In genomic region chr3:108411026-108411753, GRCm38 (mm10) we compare ENCODE assay signal across 10 mouse cellular contexts. TPM values are rescaled to one million over a fixed set of nuclear protein-coding genes. Genes with fewer than 3 reads are reported as not detected.
A peak's percentile ranks its signal among the peaks of the same experiment; 100 is the strongest.
DNase-seq lines count a peak whose midpoint lies in the region; ATAC-seq and TF ChIP-seq lines count a peak whose summit lies in the region.
"Had no signal": no experiment of that assay in that cellular context is flagged by ENCODE, and none has a peak within 500 bp of the region (broad histone marks: within the 10 kb centered on the region; RNA-seq: fewer than 3 reads in every experiment).

No protein-coding gene starts in this region.

- WGBS in intestine, embryonic 14.5 days = 58% methylated on average over 5 of the region's 5 CpGs
- 57% methylated on average over 5 of the region's 5 CpGs for WGBS in intestine, postnatal 0 days
- 22% methylated on average over 5 of the region's 5 CpGs for WGBS in forebrain, embryonic 11.5 days
- 30% methylated on average over 5 of the region's 5 CpGs for WGBS in kidney, embryonic 14.5 days
- 17% methylated on average over 5 of the region's 5 CpGs for WGBS in neural tube, embryonic 14.5 days

- H3K4me3 ChIP-seq in intestine, embryonic 14.5 days (ENCODE audit: low read depth, low read length) = no peak overlapping the region
- H3K4me3 ChIP-seq in intestine, postnatal 0 days (ENCODE audit: low read depth, low read length) = no peak overlapping the region
- H3K4me3 ChIP-seq in forebrain, embryonic 11.5 days (ENCODE audit: low read depth, low read length) = peak overlapping the region; percentile 24
- peak overlapping the region; percentile 17; the same call in 1 of the 2 replicates for H3K4me3 ChIP-seq in kidney, embryonic 14.5 days (ENCODE audit: low read length)
- peak overlapping the region; percentile 35 for H3K4me3 ChIP-seq in neural tube, embryonic 14.5 days (ENCODE audit: low read depth, low read length)
- H3K4me3 ChIP-seq: erythroblast, embryonic 14.5 days had no signal

- peaks cover 14% of the 10 kb centered on the region; the same call in 1 of the 2 replicates for H3K9me3 ChIP-seq in intestine, embryonic 14.5 days (ENCODE audit: control insufficient read depth, low read length)
- no peaks in the 10 kb centered on the region for H3K9me3 ChIP-seq in intestine, postnatal 0 days (ENCODE audit: control insufficient read depth)
- peaks cover 22% of the 10 kb centered on the region for H3K9me3 ChIP-seq in forebrain, embryonic 11.5 days (ENCODE audit: control insufficient read depth, low read length)
- H3K9me3 ChIP-seq in kidney, embryonic 14.5 days (ENCODE audit: control insufficient read depth, low read length) = peaks cover 17% of the 10 kb centered on the region
- H3K9me3 ChIP-seq in neural tube, embryonic 14.5 days (ENCODE audit: control insufficient read depth, low read length) = no peaks in the 10 kb centered on the region

- H3K4me1 ChIP-seq in intestine, embryonic 14.5 days (replicated peaks; ENCODE audit: control insufficient read depth, insufficient read depth, low read length) = peaks cover 10% of the 10 kb centered on the region
- H3K4me1 ChIP-seq in intestine, postnatal 0 days (replicated peaks; ENCODE audit: control insufficient read depth, insufficient read depth, low read length) = peaks cover 7% of the 10 kb centered on the region; the same call in 1 of the 2 replicates
- peaks cover 32% of the 10 kb centered on the region for H3K4me1 ChIP-seq in forebrain, embryonic 11.5 days (replicated peaks; ENCODE audit: control insufficient read depth, insufficient read depth, low read length)
- H3K4me1 ChIP-seq in kidney, embryonic 14.5 days (ENCODE audit: control insufficient read depth, insufficient read depth, low read length) = peaks cover 24% of the 10 kb centered on the region; the same call in 1 of the 2 replicates
- H3K4me1 ChIP-seq in neural tube, embryonic 14.5 days (ENCODE audit: control insufficient read depth, insufficient read depth, low read length) = peaks cover 52% of the 10 kb centered on the region

- no peak for ATAC-seq in intestine, embryonic 14.5 days (replicated peaks; ENCODE audit: low FRiP score, low TSS enrichment, low read depth)
- no peak for ATAC-seq in intestine, postnatal 0 days
- no peak for ATAC-seq in forebrain, embryonic 11.5 days (replicated peaks; ENCODE audit: low FRiP score)
- peak; percentile 75 for ATAC-seq in kidney, embryonic 14.5 days (ENCODE audit: low FRiP score, low TSS enrichment)
- ATAC-seq in neural tube, embryonic 14.5 days (ENCODE audit: low read depth) = no peak; the same call in 1 of the 2 replicates

- no peak for DNase-seq in intestine, embryonic 14.5 days (ENCODE audit: low spot score)
- peak; percentile 59 for DNase-seq in forebrain, embryonic 11.5 days (ENCODE audit: low spot score)
- no peak for DNase-seq in right cerebral cortex, postnatal 36 days (ENCODE audit: low spot score in 2 of 2)
- no peak for DNase-seq in adrenal gland, postnatal 4 days (ENCODE audit: low spot score in 2 of 2)
- DNase-seq in left cerebral cortex, postnatal 14 days (ENCODE audit: low spot score in 2 of 2) = no peak

- no peak overlapping the region for H3K9ac ChIP-seq in intestine, embryonic 14.5 days (ENCODE audit: low read length)
- no peak overlapping the region for H3K9ac ChIP-seq in intestine, postnatal 0 days (ENCODE audit: low read depth, low read length)
- H3K9ac ChIP-seq in forebrain, embryonic 11.5 days (ENCODE audit: low read length) = peak overlapping the region; percentile 80
- H3K9ac ChIP-seq in kidney, embryonic 14.5 days (ENCODE audit: low read depth, low read length) = peak overlapping the region; percentile 56
- peak overlapping the region; percentile 68 for H3K9ac ChIP-seq in neural tube, embryonic 14.5 days (replicated peaks; ENCODE audit: low read depth, low read length)

- H3K36me3 ChIP-seq in intestine, embryonic 14.5 days (ENCODE audit: control insufficient read depth, insufficient read depth, low read length) = 0 out of 2 replicates have a peak, but pooled peaks cover 17% of the 10 kb centered on the region
- no peaks in the 10 kb centered on the region for H3K36me3 ChIP-seq in intestine, postnatal 0 days (ENCODE audit: control insufficient read depth, insufficient read depth)
- H3K36me3 ChIP-seq in forebrain, embryonic 11.5 days (ENCODE audit: control insufficient read depth, insufficient read depth, low read length) = peaks cover 35% of the 10 kb centered on the region
- H3K36me3 ChIP-seq in kidney, embryonic 14.5 days (ENCODE audit: control insufficient read depth, insufficient read depth, low read length) = peaks cover 32% of the 10 kb centered on the region
- H3K36me3 ChIP-seq in neural tube, embryonic 14.5 days (ENCODE audit: control insufficient read depth, insufficient read depth, low read length) = peaks cover 26% of the 10 kb centered on the region
- H3K36me3 ChIP-seq: G1E had no signal

- peaks cover under 1% of the 10 kb centered on the region for H3K27me3 ChIP-seq in intestine, embryonic 14.5 days (replicated peaks; ENCODE audit: control insufficient read depth, insufficient read depth, low read length)
- no peaks in the 10 kb centered on the region; the same call in 1 of the 2 replicates for H3K27me3 ChIP-seq in intestine, postnatal 0 days (replicated peaks; ENCODE audit: control insufficient read depth, insufficient read depth, low read length)
- H3K27me3 ChIP-seq in forebrain, embryonic 11.5 days (ENCODE audit: control insufficient read depth, insufficient read depth, low read length) = no peaks in the 10 kb centered on the region
- H3K27me3 ChIP-seq in kidney, embryonic 14.5 days (ENCODE audit: control insufficient read depth, insufficient read depth, low read length) = peaks cover under 1% of the 10 kb centered on the region; the same call in 1 of the 2 replicates
- H3K27me3 ChIP-seq in neural tube, embryonic 14.5 days (ENCODE audit: control insufficient read depth, insufficient read depth, low read length) = no peaks in the 10 kb centered on the region

- H3K4me2 ChIP-seq in intestine, embryonic 14.5 days (ENCODE audit: low read length) = no peak overlapping the region
- H3K4me2 ChIP-seq in intestine, postnatal 0 days (replicated peaks; ENCODE audit: low read depth) = no peak overlapping the region
- H3K4me2 ChIP-seq in forebrain, embryonic 11.5 days (ENCODE audit: low read depth, low read length, severe bottlenecking) = peak overlapping the region; percentile 55
- peak overlapping the region; percentile 40 for H3K4me2 ChIP-seq in kidney, embryonic 14.5 days (replicated peaks; ENCODE audit: low read depth, low read length)
- peak overlapping the region; percentile 80 for H3K4me2 ChIP-seq in neural tube, embryonic 14.5 days (ENCODE audit: low read depth, low read length)

- TF ChIP-seq CTCF in intestine, postnatal 0 days (IDR thresholded peaks at IDR 0.05; ENCODE audit: low read depth) = no peak

- intact Hi-C loops in left cerebral cortex, postnatal 14 days (cut with DNase I) = no loop called here

- 0 out of 2 replicates have a peak overlapping the region, but pooled peaks have one; percentile 5 for H3K27ac ChIP-seq in intestine, embryonic 14.5 days (ENCODE audit: low read depth)
- no peak overlapping the region for H3K27ac ChIP-seq in intestine, postnatal 0 days (ENCODE audit: low read depth, low read length)
- peak overlapping the region; percentile 90 for H3K27ac ChIP-seq in forebrain, embryonic 11.5 days (ENCODE audit: low read depth, low read length)
- peak overlapping the region; percentile 99 for H3K27ac ChIP-seq in kidney, embryonic 14.5 days (ENCODE audit: low read depth, low read length)
- peak overlapping the region; percentile 82 for H3K27ac ChIP-seq in neural tube, embryonic 14.5 days (ENCODE audit: low read depth, low read length)

RNA-seq across cellular contexts. Expression of gene Celsr2, which starts 4.2 kb away (rescaled TPM):
- polyA plus RNA-seq in intestine, embryonic 14.5 days (2014; fragmentation: Nextera tagmentation; extraction: Ambion mirVana) = 7.8 and 7.9 TPM in 2 replicates
- 0.50 and 1.4 TPM in 2 replicates for polyA plus RNA-seq in intestine, postnatal 0 days (2015; fragmentation: Nextera tagmentation; extraction: Ambion mirVana)
- polyA plus RNA-seq in forebrain, embryonic 11.5 days (2014; fragmentation: Nextera tagmentation; extraction: Ambion mirVana) = 52.0 and 68.1 TPM in 2 replicates
- polyA plus RNA-seq in kidney, embryonic 14.5 days (2014; fragmentation: Nextera tagmentation; extraction: Ambion mirVana) = 22.1 and 27.9 TPM in 2 replicates
- 50.4 and 56.7 TPM in 2 replicates for polyA plus RNA-seq in neural tube, embryonic 14.5 days (2014; fragmentation: Nextera tagmentation; extraction: Ambion mirVana)
- total RNA-seq in adrenal gland, postnatal 4 days (2021) = 10 to 100 TPM; 15.3 to 25.8 TPM
- total RNA-seq in left cerebral cortex, postnatal 14 days (2021) = 100 to 1,000 TPM; 182 to 194 TPM

RNA-seq across cellular contexts. Expression of gene Psrc1, which starts 27.6 kb away (rescaled TPM):
- polyA plus RNA-seq in intestine, embryonic 14.5 days (2014; fragmentation: Nextera tagmentation; extraction: Ambion mirVana) = 35.1 and 41.4 TPM in 2 replicates
- polyA plus RNA-seq in intestine, postnatal 0 days (2015; fragmentation: Nextera tagmentation; extraction: Ambion mirVana) = 3.3 and 5.3 TPM in 2 replicates
- polyA plus RNA-seq in forebrain, embryonic 11.5 days (2014; fragmentation: Nextera tagmentation; extraction: Ambion mirVana) = 99.5 and 102 TPM in 2 replicates
- 48.9 and 51.4 TPM in 2 replicates for polyA plus RNA-seq in kidney, embryonic 14.5 days (2014; fragmentation: Nextera tagmentation; extraction: Ambion mirVana)
- 3.2 and 3.5 TPM in 2 replicates for polyA plus RNA-seq in neural tube, embryonic 14.5 days (2014; fragmentation: Nextera tagmentation; extraction: Ambion mirVana)
- 10 to 100 TPM; 13.0 to 15.2 TPM for total RNA-seq in adrenal gland, postnatal 4 days (2021)
- 10 to 100 TPM; 14.7 to 15.8 TPM for total RNA-seq in left cerebral cortex, postnatal 14 days (2021)

RNA-seq across cellular contexts. Expression of gene Sars, which starts 33.8 kb away (rescaled TPM):
- polyA plus RNA-seq in intestine, embryonic 14.5 days (2014; fragmentation: Nextera tagmentation; extraction: Ambion mirVana) = 136 and 140 TPM in 2 replicates
- 99.5 and 106 TPM in 2 replicates for polyA plus RNA-seq in intestine, postnatal 0 days (2015; fragmentation: Nextera tagmentation; extraction: Ambion mirVana)
- 180 and 189 TPM in 2 replicates for polyA plus RNA-seq in forebrain, embryonic 11.5 days (2014; fragmentation: Nextera tagmentation; extraction: Ambion mirVana)
- 106 and 120 TPM in 2 replicates for polyA plus RNA-seq in kidney, embryonic 14.5 days (2014; fragmentation: Nextera tagmentation; extraction: Ambion mirVana)
- 223 and 244 TPM in 2 replicates for polyA plus RNA-seq in neural tube, embryonic 14.5 days (2014; fragmentation: Nextera tagmentation; extraction: Ambion mirVana)
- total RNA-seq in adrenal gland, postnatal 4 days (2021) = 100 to 1,000 TPM; 163 to 171 TPM
- total RNA-seq in left cerebral cortex, postnatal 14 days (2021) = 100 to 1,000 TPM; 198 to 206 TPM

RNA-seq across cellular contexts. Expression of gene Mybphl, which starts 46.5 kb away (rescaled TPM):
- polyA plus RNA-seq in intestine, embryonic 14.5 days (2014; fragmentation: Nextera tagmentation; extraction: Ambion mirVana) = not detected in 2 replicates
- not detected in 2 replicates for polyA plus RNA-seq in intestine, postnatal 0 days (2015; fragmentation: Nextera tagmentation; extraction: Ambion mirVana)
- polyA plus RNA-seq in forebrain, embryonic 11.5 days (2014; fragmentation: Nextera tagmentation; extraction: Ambion mirVana) = not detected in 2 replicates
- polyA plus RNA-seq in kidney, embryonic 14.5 days (2014; fragmentation: Nextera tagmentation; extraction: Ambion mirVana) = not detected in 2 replicates
- 0.48 TPM in 1 of 2 replicates, not detected in the other for polyA plus RNA-seq in neural tube, embryonic 14.5 days (2014; fragmentation: Nextera tagmentation; extraction: Ambion mirVana)
- total RNA-seq in adrenal gland, postnatal 4 days (2021) = not detected
- under 1 TPM in 1 of 2 experiments, not detected in 1; 0.55 TPM for total RNA-seq in left cerebral cortex, postnatal 14 days (2021)
- total RNA-seq: G1E had no signal
- polyA plus RNA-seq: erythroblast, embryonic 14.5 days; G1E had no signal

Comparison
In these comparisons a context has a peak if more than half of its experiments do, and no peak if none do; other contexts are left out.
1. H3K4me2 ChIP-seq: peak in forebrain, embryonic 11.5 days (single experiment), kidney, embryonic 14.5 days (single experiment) and neural tube, embryonic 14.5 days (single experiment); none in intestine, embryonic 14.5 days (single experiment) and intestine, postnatal 0 days (single experiment).
2. H3K4me3 ChIP-seq: peak in forebrain, embryonic 11.5 days (single experiment), kidney, embryonic 14.5 days (single experiment) and neural tube, embryonic 14.5 days (single experiment); none in intestine, embryonic 14.5 days (single experiment) and intestine, postnatal 0 days (single experiment).
3. H3K9ac ChIP-seq: peak in forebrain, embryonic 11.5 days (single experiment), kidney, embryonic 14.5 days (single experiment) and neural tube, embryonic 14.5 days (single experiment); none in intestine, embryonic 14.5 days (single experiment) and intestine, postnatal 0 days (single experiment).